Mouse (Mus musculus): ENCODE data around the gene 1700056E22Rik. TPM values are rescaled to one million over a fixed set of nuclear protein-coding genes. Genes with fewer than 3 reads are reported as not detected.

Gene 1700056E22Rik
- polyA plus RNA-seq, 1 experiment from 2014 or later: 0.52 TPM

- H3K9ac ChIP-seq (ENCODE audit: low read length): no peak overlapping the region
These were observed 28.0 kb downstream of the 1700056E22Rik start for GRCm38 (mm10) chr1:184006086-184006485.

GRCm38 (mm10) chr1:184005315-184006058 is 28.6 kb downstream of the 1700056E22Rik start:
- Histone ChIP-seq H3K4me2 (ENCODE audit: low read depth, severe bottlenecking) (no peak overlapping the region), H3K4me3 (ENCODE audit: low read depth, low read length) (no peak overlapping the region), H3K9me3 (ENCODE audit: control insufficient read depth, low read length) (no peaks in the 10 kb centered on the region), H3K9ac (ENCODE audit: low read length) (no peak overlapping the region), H3K27me3 (ENCODE audit: control insufficient read depth, insufficient read depth, low read length) (no peaks in the 10 kb centered on the region), H3K4me1 (ENCODE audit: control insufficient read depth, insufficient read depth, low read length) (peaks cover 5% of the 10 kb centered on the region; the same call in 1 of the 2 replicates), H3K27ac (replicated peaks; ENCODE audit: low read depth, low read length) (no peak overlapping the region), H3K36me3 (ENCODE audit: control insufficient read depth, insufficient read depth, low read length) (no peaks in the 10 kb centered on the region)
- WGBS: 60% methylated on average over 6 of the region's 6 CpGs
- no peak for ATAC-seq (ENCODE audit: insufficient number of reproducible peaks, low FRiP score, low TSS enrichment, low read depth)
- no peak for DNase-seq (ENCODE audit: low spot score)

More at GRCm38 (mm10) chr1:184006086-184006485, 28.0 kb downstream of the 1700056E22Rik start:
- Histone ChIP-seq H3K36me3 (ENCODE audit: control insufficient read depth, insufficient read depth, low read length) (no peaks in the 10 kb centered on the region), H3K9me3 (ENCODE audit: control insufficient read depth, low read length) (no peaks in the 10 kb centered on the region), H3K4me2 (ENCODE audit: low read depth, severe bottlenecking) (no peak overlapping the region), H3K27ac (replicated peaks; ENCODE audit: low read depth, low read length) (no peak overlapping the region), H3K27me3 (ENCODE audit: control insufficient read depth, insufficient read depth, low read length) (no peaks in the 10 kb centered on the region), H3K4me3 (ENCODE audit: low read depth, low read length) (no peak overlapping the region), H3K4me1 (ENCODE audit: control insufficient read depth, insufficient read depth, low read length) (peaks cover 5% of the 10 kb centered on the region; the same call in 1 of the 2 replicates)
- DNase-seq (ENCODE audit: low spot score) (no peak), ATAC-seq (ENCODE audit: insufficient number of reproducible peaks, low FRiP score, low TSS enrichment, low read depth) (no peak)

- H3K4me3 ChIP-seq (ENCODE audit: low read depth, low read length): no peak overlapping the region
- DNase-seq (ENCODE audit: low spot score) (no peak), ATAC-seq (ENCODE audit: insufficient number of reproducible peaks, low FRiP score, low TSS enrichment, low read depth) (no peak)
- no peaks in the 10 kb centered on the region for H3K9me3 ChIP-seq (ENCODE audit: control insufficient read depth, low read length)
- WGBS: 22% methylated on average over 2 of the region's 2 CpGs
- H3K9ac ChIP-seq (ENCODE audit: low read length): no peak overlapping the region
- no peaks in the 10 kb centered on the region for H3K36me3 ChIP-seq (ENCODE audit: control insufficient read depth, insufficient read depth, low read length)
- no peak overlapping the region for H3K4me2 ChIP-seq (ENCODE audit: low read depth, severe bottlenecking)
- no peak overlapping the region for H3K27ac ChIP-seq (replicated peaks; ENCODE audit: low read depth, low read length)
- peaks cover 5% of the 10 kb centered on the region; the same call in 1 of the 2 replicates for H3K4me1 ChIP-seq (ENCODE audit: control insufficient read depth, insufficient read depth, low read length)
- no peaks in the 10 kb centered on the region for H3K27me3 ChIP-seq (ENCODE audit: control insufficient read depth, insufficient read depth, low read length)
These were observed 29.8 kb downstream of the 1700056E22Rik start for GRCm38 (mm10) chr1:184004311-184004710.

- H3K36me3 ChIP-seq (ENCODE audit: control insufficient read depth, insufficient read depth, low read length): no peaks in the 10 kb centered on the region
These were observed 31.6 kb downstream of the 1700056E22Rik start for GRCm38 (mm10) chr1:184002470-184002869.

GRCm38 (mm10) chr1:183997207-183997606 is 36.9 kb downstream of the 1700056E22Rik start:
- Histone ChIP-seq H3K36me3 (ENCODE audit: control insufficient read depth, insufficient read depth, low read length) (no peaks in the 10 kb centered on the region), H3K4me3 (ENCODE audit: low read depth, low read length) (no peak overlapping the region), H3K4me1 (ENCODE audit: control insufficient read depth, insufficient read depth, low read length) (no peaks in the 10 kb centered on the region), H3K9ac (ENCODE audit: low read length) (no peak overlapping the region), H3K9me3 (ENCODE audit: control insufficient read depth, low read length) (no peaks in the 10 kb centered on the region), H3K27ac (replicated peaks; ENCODE audit: low read depth, low read length) (no peak overlapping the region), H3K27me3 (ENCODE audit: control insufficient read depth, insufficient read depth, low read length) (no peaks in the 10 kb centered on the region), H3K4me2 (ENCODE audit: low read depth, severe bottlenecking) (no peak overlapping the region)
- no peak for DNase-seq (ENCODE audit: low spot score)
- ATAC-seq (ENCODE audit: insufficient number of reproducible peaks, low FRiP score, low TSS enrichment, low read depth): no peak
- 72% methylated on average over 2 of the region's 2 CpGs for WGBS

More at GRCm38 (mm10) chr1:184002470-184002869, 31.6 kb downstream of the 1700056E22Rik start:
- WGBS: 89% methylated on average over 2 of the region's 2 CpGs
- ATAC-seq (ENCODE audit: insufficient number of reproducible peaks, low FRiP score, low TSS enrichment, low read depth) (no peak), DNase-seq (ENCODE audit: low spot score) (no peak)
- no peaks in the 10 kb centered on the region for H3K27me3 ChIP-seq (ENCODE audit: control insufficient read depth, insufficient read depth, low read length)
- H3K9me3 ChIP-seq (ENCODE audit: control insufficient read depth, low read length): no peaks in the 10 kb centered on the region
- H3K4me2 ChIP-seq (ENCODE audit: low read depth, severe bottlenecking): no peak overlapping the region
- peaks cover 5% of the 10 kb centered on the region; the same call in 1 of the 2 replicates for H3K4me1 ChIP-seq (ENCODE audit: control insufficient read depth, insufficient read depth, low read length)
- H3K4me3 ChIP-seq (ENCODE audit: low read depth, low read length): no peak overlapping the region
- H3K27ac ChIP-seq (replicated peaks; ENCODE audit: low read depth, low read length): no peak overlapping the region
- no peak overlapping the region for H3K9ac ChIP-seq (ENCODE audit: low read length)

GRCm38 (mm10) chr1:183991921-183992320 is 42.2 kb downstream of the 1700056E22Rik start:
- no peaks in the 10 kb centered on the region for H3K27me3 ChIP-seq (ENCODE audit: control insufficient read depth, insufficient read depth, low read length)
- no peaks in the 10 kb centered on the region for H3K4me1 ChIP-seq (ENCODE audit: control insufficient read depth, insufficient read depth, low read length)
- no peak overlapping the region for H3K27ac ChIP-seq (replicated peaks; ENCODE audit: low read depth, low read length)
- no peak overlapping the region for H3K4me2 ChIP-seq (ENCODE audit: low read depth, severe bottlenecking)
- H3K36me3 ChIP-seq (ENCODE audit: control insufficient read depth, insufficient read depth, low read length): no peaks in the 10 kb centered on the region
- no peak overlapping the region for H3K4me3 ChIP-seq (ENCODE audit: low read depth, low read length)
- no peak overlapping the region for H3K9ac ChIP-seq (ENCODE audit: low read length)
- ATAC-seq (ENCODE audit: insufficient number of reproducible peaks, low FRiP score, low TSS enrichment, low read depth): no peak
- H3K9me3 ChIP-seq (ENCODE audit: control insufficient read depth, low read length): no peaks in the 10 kb centered on the region
- WGBS: 86% methylated on average over 2 of the region's 2 CpGs
- no peak for DNase-seq (ENCODE audit: low spot score)

- WGBS: 95% methylated on average over 7 of the region's 7 CpGs
- H3K27ac ChIP-seq (replicated peaks; ENCODE audit: low read depth, low read length): no peak overlapping the region
- ATAC-seq (ENCODE audit: insufficient number of reproducible peaks, low FRiP score, low TSS enrichment, low read depth): no peak
These were observed 46.3 kb downstream of the 1700056E22Rik start for GRCm38 (mm10) chr1:183987711-183988245.

More at GRCm38 (mm10) chr1:183987711-183988245, 46.3 kb downstream of the 1700056E22Rik start:
- no peak overlapping the region for H3K4me2 ChIP-seq (ENCODE audit: low read depth, severe bottlenecking)
- no peak overlapping the region for H3K4me3 ChIP-seq (ENCODE audit: low read depth, low read length)
- no peak overlapping the region for H3K9ac ChIP-seq (ENCODE audit: low read length)
- H3K36me3 ChIP-seq (ENCODE audit: control insufficient read depth, insufficient read depth, low read length): no peaks in the 10 kb centered on the region
- no peaks in the 10 kb centered on the region for H3K9me3 ChIP-seq (ENCODE audit: control insufficient read depth, low read length)
- DNase-seq (ENCODE audit: low spot score): no peak
- H3K27me3 ChIP-seq (ENCODE audit: control insufficient read depth, insufficient read depth, low read length): no peaks in the 10 kb centered on the region
- no peaks in the 10 kb centered on the region for H3K4me1 ChIP-seq (ENCODE audit: control insufficient read depth, insufficient read depth, low read length)
